Mouse (Mus musculus) CH12F3 (cell line): ENCODE data around the gene Uvrag.

ENCODE experiments used
- in situ Hi-C: fragments of 300-500 bp; cut with MboI; formaldehyde crosslinking; loops from 2 replicates; pipeline ENCODE4 v1.14.3; 2020; ENCODE audit warnings: low sequenced_read_pairs

Uvrag gene

GRCm38 (mm10) chr7:99032051-99032450, 108.9 kb downstream of the Uvrag start:
- in situ Hi-C loops = no loop called here

- in situ Hi-C loops = no loop called here
These were observed 112.8 kb downstream of the Uvrag start for GRCm38 (mm10) chr7:99028108-99028507.

- in situ Hi-C loops = no loop called here
These were observed 113.8 kb downstream of the Uvrag start for GRCm38 (mm10) chr7:99027185-99027584.

- in situ Hi-C loops = no loop called here
These were observed 115.0 kb downstream of the Uvrag start for GRCm38 (mm10) chr7:99025989-99026388.

GRCm38 (mm10) chr7:99025265-99025664, 115.7 kb downstream of the Uvrag start:
- in situ Hi-C loops = no loop called here

GRCm38 (mm10) chr7:99024791-99025190, 116.2 kb downstream of the Uvrag start:
- in situ Hi-C loops = no loop called here

GRCm38 (mm10) chr7:99023931-99024330, 117.0 kb downstream of the Uvrag start:
- in situ Hi-C loops = no loop called here

- in situ Hi-C loops = no loop called here
These were observed 119.7 kb downstream of the Uvrag start for GRCm38 (mm10) chr7:99021277-99021676.

GRCm38 (mm10) chr7:99020353-99020752, 120.6 kb downstream of the Uvrag start:
- in situ Hi-C loops = no loop called here

- in situ Hi-C loops = no loop called here
These were observed 123.6 kb downstream of the Uvrag start for GRCm38 (mm10) chr7:99017224-99017844.

- in situ Hi-C loops = no loop called here
These were observed 125.0 kb downstream of the Uvrag start for GRCm38 (mm10) chr7:99015914-99016313.

GRCm38 (mm10) chr7:99015419-99015818, 125.5 kb downstream of the Uvrag start:
- in situ Hi-C loops = no loop called here

GRCm38 (mm10) chr7:99014620-99015019, 126.3 kb downstream of the Uvrag start:
- in situ Hi-C loops = no loop called here

GRCm38 (mm10) chr7:99007506-99008354, 133.2 kb downstream of the Uvrag start:
- in situ Hi-C loops = no loop called here

GRCm38 (mm10) chr7:99003231-99003630, 137.7 kb downstream of the Uvrag start:
- in situ Hi-C loops = no loop called here

GRCm38 (mm10) chr7:98998722-98999121, 142.2 kb downstream of the Uvrag start:
- in situ Hi-C loops = no loop called here

- in situ Hi-C loops = no loop called here
These were observed 143.2 kb downstream of the Uvrag start for GRCm38 (mm10) chr7:98997760-98998159.

GRCm38 (mm10) chr7:98996791-98997190, 144.2 kb downstream of the Uvrag start:
- in situ Hi-C loops = no loop called here

GRCm38 (mm10) chr7:98995126-98995727, 145.7 kb downstream of the Uvrag start:
- in situ Hi-C loops = no loop called here

GRCm38 (mm10) chr7:98994137-98994536, 146.8 kb downstream of the Uvrag start:
- in situ Hi-C loops = no loop called here

GRCm38 (mm10) chr7:98993395-98993794, 147.5 kb downstream of the Uvrag start:
- in situ Hi-C loops = no loop called here

GRCm38 (mm10) chr7:98991204-98991761, 149.7 kb downstream of the Uvrag start:
- in situ Hi-C loops = no loop called here
